Mouse (Mus musculus) G1E (cell line): ENCODE data around the gene Agpat4. TPM values are rescaled to one million over a fixed set of nuclear protein-coding genes. Genes with fewer than 3 reads are reported as not detected.

Experiments
- ATAC-seq: 2 replicates; pipeline ENCODE4 v1.8.0; 2016; ENCODE audit warnings: mild to moderate bottlenecking; ENCODE audit not compliant: insufficient number of reproducible peaks, poor library complexity, low FRiP score, severe bottlenecking; ENCODE audit errors: extremely low read depth
- DNase-seq: peaks from one replicate; pipeline ENCODE4 v3.0.0; 2012; ENCODE audit warnings: low spot score
- H3K27me3 ChIP-seq: 2 replicates; pipeline ENCODE4 v1.6.1; 2012; ENCODE audit warnings: mild to moderate bottlenecking, low read length, inconsistent platforms; ENCODE audit not compliant: insufficient read depth
- H3K36me3 ChIP-seq: replicated peaks from 2 replicates; pipeline ENCODE3; 2012; ENCODE audit warnings: mild to moderate bottlenecking, inconsistent platforms
- H3K4me1 ChIP-seq: 2 replicates; pipeline ENCODE4 v1.6.1; 2012; ENCODE audit warnings: low read depth, low read length, inconsistent platforms, mixed read lengths; ENCODE audit not compliant: insufficient read depth
- H3K4me3 ChIP-seq: 2 replicates; pipeline ENCODE4 v1.5.1; 2012; ENCODE audit warnings: low read depth, mild to moderate bottlenecking, inconsistent platforms, low read length, moderate library complexity, mixed read lengths
- H3K9me3 ChIP-seq: replicated peaks from 2 replicates; pipeline ENCODE4 v1.6.1; 2012; ENCODE audit warnings: inconsistent platforms
- CTCF ChIP-seq: IDR thresholded peaks from 2 replicates; pipeline ENCODE4 v1.5.1; 2012; ENCODE audit warnings: low read depth, low read length, inconsistent platforms, mixed read lengths
- GATA1 ChIP-seq: IDR thresholded peaks from 2 replicates; pipeline ENCODE4 v1.6.1; 2012; ENCODE audit warnings: borderline replicate concordance, low read length, inconsistent platforms, mixed read lengths
- GATA2 ChIP-seq: IDR thresholded peaks from 2 replicates; pipeline ENCODE4 v1.6.1; 2012; ENCODE audit warnings: low read depth, low read length, inconsistent platforms, borderline replicate concordance
- POLR2AphosphoS5 ChIP-seq: IDR thresholded peaks from 2 replicates; pipeline ENCODE4 v1.6.1; 2012; ENCODE audit warnings: low read depth, low read length, inconsistent platforms; ENCODE audit not compliant: insufficient replicate concordance
- TAL1 ChIP-seq: conservative IDR thresholded peaks from 2 replicates; pipeline ENCODE4 v1.6.1; 2012; ENCODE audit warnings: low read depth, low read length, inconsistent platforms, mixed read lengths
- polyA plus RNA-seq: library from polyadenylated mRNA; stranded (reverse); fragments of >175 nt; gene quantifications from 2 replicates; pipeline ENCODE4 v1.2.3, GENCODE M21; 2012
- total RNA-seq, 2 experiments: library from RNA; stranded (forward) in 1 of 2; stranded (reverse) in 1 of 2; fragments of 200-1000 nt in 1 of 2; fragments of >200 nt in 1 of 2; fragmentation: Nextera tagmentation in 1 of 2; gene quantifications; 2 replicates each; pipeline ENCODE4 v1.2.3; 2014 to 2017

Gene Agpat4
- total and polyA plus RNA-seq, 3 experiments: 7.5 to 14.0 (median 11.0) TPM

GRCm38 (mm10) chr17:12162824-12163223 lies 44.3 kb downstream of the Agpat4 start:
- H3K4me3 ChIP-seq: no peak overlapping the region
- DNase-seq (no peak), ATAC-seq (no peak)
- H3K9me3 ChIP-seq: no peaks in the 10 kb centered on the region
- peaks cover 54% of the 10 kb centered on the region for H3K36me3 ChIP-seq
- H3K27me3 ChIP-seq: no peaks in the 10 kb centered on the region
- TF ChIP-seq POLR2AphosphoS5 (no peak), TAL1 (no peak), GATA1 (no peak), GATA2 (no peak), CTCF (no peak)
- peaks cover 39% of the 10 kb centered on the region for H3K4me1 ChIP-seq

- peaks cover 45% of the 10 kb centered on the region for H3K4me1 ChIP-seq
- H3K36me3 ChIP-seq: peaks cover 57% of the 10 kb centered on the region
- no peaks in the 10 kb centered on the region for H3K9me3 ChIP-seq
- ATAC-seq (no peak), DNase-seq (no peak)
- no peaks in the 10 kb centered on the region for H3K27me3 ChIP-seq
- TF ChIP-seq POLR2AphosphoS5: no peak
- TF ChIP-seq TAL1: no peak
- no peak for TF ChIP-seq GATA1
- no peak for TF ChIP-seq GATA2
- TF ChIP-seq CTCF: no peak
- H3K4me3 ChIP-seq: no peak overlapping the region
These were observed 44.9 kb downstream of the Agpat4 start for GRCm38 (mm10) chr17:12163403-12163802.

GRCm38 (mm10) chr17:12163903-12164302 lies 45.4 kb downstream of the Agpat4 start:
- Histone ChIP-seq H3K9me3 (no peaks in the 10 kb centered on the region), H3K4me3 (no peak overlapping the region), H3K4me1 (peaks cover 45% of the 10 kb centered on the region), H3K27me3 (no peaks in the 10 kb centered on the region), H3K36me3 (peaks cover 56% of the 10 kb centered on the region)
- no peak for DNase-seq
- TF ChIP-seq POLR2AphosphoS5 (no peak), TAL1 (no peak), GATA1 (no peak), GATA2 (no peak), CTCF (no peak)
- no peak for ATAC-seq

GRCm38 (mm10) chr17:12164507-12164906 lies 46.0 kb downstream of the Agpat4 start:
- ATAC-seq (no peak), DNase-seq (no peak)
- Histone ChIP-seq H3K36me3 (peaks cover 54% of the 10 kb centered on the region), H3K27me3 (no peaks in the 10 kb centered on the region), H3K4me1 (peaks cover 46% of the 10 kb centered on the region), H3K9me3 (no peaks in the 10 kb centered on the region), H3K4me3 (no peak overlapping the region)
- TF ChIP-seq GATA1: no peak

- TF ChIP-seq GATA2 (no peak), CTCF (no peak), POLR2AphosphoS5 (no peak), TAL1 (no peak), GATA1 (no peak)
- peaks cover 44% of the 10 kb centered on the region for H3K4me1 ChIP-seq
- peaks cover 47% of the 10 kb centered on the region for H3K36me3 ChIP-seq
- ATAC-seq (no peak), DNase-seq (no peak)
- H3K27me3 ChIP-seq: no peaks in the 10 kb centered on the region
- H3K4me3 ChIP-seq: no peak overlapping the region
- no peaks in the 10 kb centered on the region for H3K9me3 ChIP-seq
These were observed 46.6 kb downstream of the Agpat4 start for GRCm38 (mm10) chr17:12165009-12165695.

GRCm38 (mm10) chr17:12165701-12166100 lies 47.2 kb downstream of the Agpat4 start:
- Histone ChIP-seq H3K36me3 (peaks cover 43% of the 10 kb centered on the region), H3K4me3 (no peak overlapping the region), H3K4me1 (peaks cover 46% of the 10 kb centered on the region), H3K27me3 (no peaks in the 10 kb centered on the region), H3K9me3 (no peaks in the 10 kb centered on the region)
- DNase-seq: no peak
- no peak for ATAC-seq
- no peak for TF ChIP-seq GATA2
- no peak for TF ChIP-seq TAL1
- no peak for TF ChIP-seq CTCF
- no peak for TF ChIP-seq POLR2AphosphoS5
- TF ChIP-seq GATA1: no peak
